Mouse (Mus musculus): ENCODE measurements around the gene Thbd. TPM values are rescaled to one million over a fixed set of nuclear protein-coding genes. Genes with fewer than 3 reads are reported as not detected.

The Thbd gene
- polyA plus RNA-seq, 1 experiment from 2014 or later, result 7.3 TPM

DNA sequence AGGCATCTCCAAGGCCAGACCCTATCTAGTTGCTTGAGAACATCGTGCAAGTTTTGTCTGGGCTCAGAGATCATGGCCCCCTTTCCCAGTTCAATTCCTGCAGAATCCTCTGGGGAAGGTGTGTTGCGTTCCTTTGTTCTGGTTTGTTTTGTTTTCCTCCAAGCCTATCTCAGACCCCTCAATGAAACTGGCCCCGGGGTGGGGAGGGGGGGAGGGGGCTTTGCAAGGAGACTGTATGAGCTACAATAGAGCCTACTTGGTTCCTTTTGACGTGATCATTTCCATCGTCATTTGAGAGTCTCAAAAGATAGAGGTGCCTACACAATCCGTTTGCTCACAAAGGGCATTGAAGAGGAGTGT is 753 bp upstream of the Thbd start:
- Histone ChIP-seq H3K27me3 (replicated peaks; ENCODE audit: control insufficient read depth, insufficient read depth, low read length) (peaks cover 30% of the 10 kb centered on the region), H3K4me3 (replicated peaks; ENCODE audit: low read length) (no peak overlapping the region), H3K9ac (replicated peaks; ENCODE audit: low read depth, low read length) (no peak overlapping the region), H3K27ac (ENCODE audit: low read length) (no peak overlapping the region), H3K9me3 (ENCODE audit: control insufficient read depth, low read length) (no peaks in the 10 kb centered on the region), H3K4me1 (replicated peaks; ENCODE audit: control insufficient read depth, insufficient read depth, low read length) (peaks cover 23% of the 10 kb centered on the region), H3K4me2 (ENCODE audit: low read length) (no peak overlapping the region), H3K36me3 (ENCODE audit: control insufficient read depth, insufficient read depth) (no peaks in the 10 kb centered on the region)
- 0 out of 2 replicates have a peak, but pooled peaks have one; percentile 1 for ATAC-seq
- WGBS, result 5% methylated on average over 6 of the region's 6 CpGs

DNA sequence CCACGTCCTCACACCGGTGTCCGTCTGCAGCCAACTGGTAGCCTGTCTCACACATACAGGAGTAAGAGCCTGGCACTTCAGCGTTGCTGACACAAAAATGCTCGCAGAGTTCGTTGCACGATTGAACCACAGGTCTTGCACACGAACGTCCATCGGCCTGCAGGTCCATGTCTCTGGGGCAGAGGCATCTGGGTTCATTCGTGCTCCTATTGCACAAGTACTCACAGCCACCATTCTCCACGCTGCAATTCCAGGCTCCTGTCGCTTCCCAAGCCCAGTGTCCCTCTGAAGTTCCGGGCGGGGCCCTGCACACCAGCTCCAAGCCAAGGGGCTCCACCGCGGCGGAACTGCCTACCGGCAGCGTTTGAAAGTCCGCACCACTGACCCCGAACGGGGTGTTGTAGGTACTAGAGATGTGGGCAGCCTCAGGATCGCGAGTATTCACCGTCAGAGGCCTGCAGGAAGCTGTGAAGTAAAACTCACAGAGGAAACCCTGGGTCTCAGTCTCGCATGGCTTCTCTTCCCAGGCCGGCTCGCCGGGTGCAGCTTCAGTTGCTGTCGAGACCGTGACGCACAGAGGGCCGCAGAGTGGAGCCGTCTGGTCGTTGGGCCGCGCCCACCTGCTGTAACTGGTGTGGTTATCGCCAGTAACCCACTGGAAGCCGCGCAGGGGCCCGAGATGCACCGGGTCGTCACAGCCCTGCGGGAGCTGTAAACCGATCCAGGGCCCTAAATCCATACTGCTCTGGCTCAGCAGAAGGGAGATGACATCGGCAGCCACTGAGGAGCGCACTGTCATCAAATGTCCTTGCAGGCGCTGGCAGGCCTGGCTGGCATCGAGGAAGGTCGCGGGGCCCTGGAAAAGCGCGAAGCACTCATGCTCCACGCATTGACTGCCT is 768 bp downstream of the Thbd start:
- Histone ChIP-seq H3K27ac (ENCODE audit: low read length) (no peak overlapping the region), H3K9ac (replicated peaks; ENCODE audit: low read depth, low read length) (peak overlapping the region; percentile 30), H3K4me2 (ENCODE audit: low read length) (peak overlapping the region; percentile 49), H3K4me3 (replicated peaks; ENCODE audit: low read length) (peak overlapping the region; percentile 38), H3K4me1 (replicated peaks; ENCODE audit: control insufficient read depth, insufficient read depth, low read length) (peaks cover 23% of the 10 kb centered on the region), H3K36me3 (ENCODE audit: control insufficient read depth, insufficient read depth) (no peaks in the 10 kb centered on the region), H3K27me3 (replicated peaks; ENCODE audit: control insufficient read depth, insufficient read depth, low read length) (peaks cover 30% of the 10 kb centered on the region), H3K9me3 (ENCODE audit: control insufficient read depth, low read length) (no peaks in the 10 kb centered on the region)
- ATAC-seq, result peak; percentile 39
- WGBS, result 4% methylated on average over 55 of the region's 55 CpGs

DNA sequence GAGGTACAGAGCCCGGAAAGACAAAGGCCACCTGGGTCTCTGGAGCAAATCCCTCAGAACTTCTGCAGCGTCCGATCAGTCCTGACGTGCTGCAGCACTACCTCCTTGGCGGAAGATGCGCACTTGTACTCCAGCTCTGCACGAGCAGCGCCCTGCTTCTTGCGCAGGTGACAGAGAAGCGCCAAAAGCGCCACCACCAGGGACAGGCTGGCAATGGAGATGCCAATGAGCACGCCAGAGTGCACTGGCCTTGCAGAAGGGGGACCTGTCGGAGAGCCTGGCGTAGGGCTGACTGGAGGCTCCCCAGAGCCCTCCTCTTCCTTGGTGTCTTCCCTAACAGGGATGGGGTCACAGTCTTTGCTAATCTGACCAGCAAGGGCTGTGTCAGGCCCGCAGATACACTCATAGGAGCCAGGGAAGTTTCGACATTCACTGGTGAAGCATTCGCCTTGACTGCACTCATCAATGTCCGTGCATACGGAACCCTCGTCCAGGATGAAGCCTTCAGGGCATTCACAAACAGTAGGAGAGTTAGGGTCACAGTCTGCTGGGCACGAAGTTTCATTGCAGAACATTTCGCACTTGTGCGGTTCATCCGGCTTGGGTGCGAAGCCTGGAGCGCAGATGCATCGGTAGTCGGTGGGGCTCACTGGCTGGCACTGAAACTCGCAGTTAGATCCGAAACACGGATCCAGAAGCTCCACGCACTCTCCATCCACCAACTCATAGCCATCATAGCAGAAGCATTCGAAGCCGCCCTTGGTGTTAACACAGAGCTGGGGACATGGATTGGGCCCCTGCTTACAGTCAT is 1.6 kb downstream of the Thbd start:
- peaks cover 30% of the 10 kb centered on the region for H3K27me3 ChIP-seq (replicated peaks; ENCODE audit: control insufficient read depth, insufficient read depth, low read length)
- ATAC-seq, result peak; percentile 17; the same call in 1 of the 2 replicates
- H3K27ac ChIP-seq (ENCODE audit: low read length), result no peak overlapping the region
- H3K4me2 ChIP-seq (ENCODE audit: low read length), result peak overlapping the region; percentile 49
- H3K9me3 ChIP-seq (ENCODE audit: control insufficient read depth, low read length), result no peaks in the 10 kb centered on the region
- H3K36me3 ChIP-seq (ENCODE audit: control insufficient read depth, insufficient read depth), result no peaks in the 10 kb centered on the region
- H3K4me3 ChIP-seq (replicated peaks; ENCODE audit: low read length), result peak overlapping the region; percentile 38
- WGBS, result 11% methylated on average over 34 of the region's 34 CpGs
- no peak overlapping the region for H3K9ac ChIP-seq (replicated peaks; ENCODE audit: low read depth, low read length)
- peaks cover 23% of the 10 kb centered on the region for H3K4me1 ChIP-seq (replicated peaks; ENCODE audit: control insufficient read depth, insufficient read depth, low read length)

DNA sequence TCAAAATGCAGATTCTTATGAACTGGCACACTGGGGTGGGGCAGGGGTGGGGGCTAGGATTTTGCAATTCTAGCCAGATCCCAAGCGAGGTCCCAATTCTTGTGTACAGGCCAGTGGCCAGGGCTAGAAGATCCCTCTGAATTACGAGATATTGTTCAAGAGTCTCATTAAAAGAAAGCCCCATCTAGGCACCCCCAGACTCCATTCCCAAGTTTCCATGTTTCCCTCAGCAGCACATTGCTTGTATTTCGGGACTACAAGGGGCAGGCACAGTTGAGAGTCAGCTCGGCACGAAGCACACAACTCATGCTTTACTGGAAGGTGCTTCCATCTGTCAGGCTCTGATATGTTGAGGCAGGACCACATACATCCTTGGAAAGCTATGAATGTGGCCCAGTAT is 3.1 kb downstream of the Thbd start:
- Histone ChIP-seq H3K4me1 (replicated peaks; ENCODE audit: control insufficient read depth, insufficient read depth, low read length) (peaks cover 23% of the 10 kb centered on the region), H3K27me3 (replicated peaks; ENCODE audit: control insufficient read depth, insufficient read depth, low read length) (peaks cover 30% of the 10 kb centered on the region), H3K4me3 (replicated peaks; ENCODE audit: low read length) (no peak overlapping the region), H3K27ac (ENCODE audit: low read length) (no peak overlapping the region), H3K9me3 (ENCODE audit: control insufficient read depth, low read length) (no peaks in the 10 kb centered on the region), H3K4me2 (ENCODE audit: low read length) (no peak overlapping the region), H3K36me3 (ENCODE audit: control insufficient read depth, insufficient read depth) (no peaks in the 10 kb centered on the region), H3K9ac (replicated peaks; ENCODE audit: low read depth, low read length) (no peak overlapping the region)
- 77% methylated on average over 5 of the region's 5 CpGs for WGBS
- ATAC-seq, result no peak

DNA sequence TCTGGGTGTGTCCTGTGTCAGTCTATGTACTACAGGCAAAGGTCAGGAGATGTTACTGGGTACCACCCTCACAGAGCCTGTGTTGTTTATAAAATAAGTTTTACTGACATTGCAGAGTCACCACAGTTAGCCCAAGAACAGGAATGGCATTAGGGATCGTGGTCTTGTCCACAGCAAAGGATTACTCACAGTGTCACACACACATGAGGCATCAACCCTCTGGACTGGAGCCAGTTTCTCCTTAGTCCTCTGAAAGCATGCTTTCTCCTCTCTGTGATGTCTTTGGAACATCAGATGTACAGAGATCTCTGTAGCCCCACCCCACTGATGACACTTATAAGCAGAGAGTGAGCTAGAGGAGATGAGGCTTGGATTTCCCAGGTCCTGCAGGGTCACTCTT is 5.8 kb downstream of the Thbd start:
- H3K27ac ChIP-seq (ENCODE audit: low read length), result no peak overlapping the region
- H3K9ac ChIP-seq (replicated peaks; ENCODE audit: low read depth, low read length), result no peak overlapping the region
- H3K27me3 ChIP-seq (replicated peaks; ENCODE audit: control insufficient read depth, insufficient read depth, low read length), result peaks cover 17% of the 10 kb centered on the region
- H3K36me3 ChIP-seq (ENCODE audit: control insufficient read depth, insufficient read depth), result no peaks in the 10 kb centered on the region
- no peaks in the 10 kb centered on the region for H3K9me3 ChIP-seq (ENCODE audit: control insufficient read depth, low read length)
- 83% methylated on average over 1 of the region's 1 CpGs for WGBS
- no peak for ATAC-seq
- peaks cover 13% of the 10 kb centered on the region for H3K4me1 ChIP-seq (replicated peaks; ENCODE audit: control insufficient read depth, insufficient read depth, low read length)
- H3K4me2 ChIP-seq (ENCODE audit: low read length), result no peak overlapping the region
- H3K4me3 ChIP-seq (replicated peaks; ENCODE audit: low read length), result no peak overlapping the region

DNA sequence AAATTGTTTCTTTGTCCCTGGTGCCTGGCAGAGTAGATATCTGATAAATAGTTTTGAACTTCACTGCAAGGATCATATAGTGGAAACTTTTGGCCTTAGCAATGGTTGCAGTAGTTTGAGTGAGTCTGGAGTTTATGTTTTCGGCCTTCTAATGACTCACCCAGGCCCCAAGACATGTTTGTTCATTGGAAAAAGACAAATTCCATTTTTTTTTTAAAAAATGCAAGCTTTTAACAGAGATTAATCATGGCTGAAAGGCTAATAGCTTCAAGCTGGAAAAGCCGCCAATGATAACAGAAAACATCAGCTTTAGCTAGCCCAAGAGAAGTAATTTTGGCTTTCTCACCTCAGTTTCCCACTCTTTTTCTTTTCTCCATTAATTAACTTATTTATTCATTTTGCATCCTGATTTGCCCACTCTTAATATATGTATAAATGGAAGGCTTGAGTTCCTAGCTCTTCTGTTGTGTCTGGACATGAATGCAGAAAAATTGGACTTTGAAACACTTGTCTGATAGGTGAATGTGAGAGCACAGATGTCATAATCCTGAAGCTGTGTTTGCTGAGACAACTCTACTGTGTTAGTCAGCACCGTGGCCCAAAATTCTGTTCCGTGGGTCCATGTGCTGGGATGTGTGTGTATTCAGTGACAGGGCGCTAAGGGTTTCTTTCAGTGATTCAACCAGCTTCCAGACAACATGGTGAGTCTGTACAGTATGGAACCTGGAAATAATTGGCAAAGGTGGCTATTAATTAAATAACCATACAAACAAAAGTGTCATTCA is 8.9 kb downstream of the Thbd start:
- Histone ChIP-seq H3K4me2 (ENCODE audit: low read length) (no peak overlapping the region), H3K36me3 (ENCODE audit: control insufficient read depth, insufficient read depth) (no peaks in the 10 kb centered on the region), H3K27ac (ENCODE audit: low read length) (no peak overlapping the region), H3K4me3 (replicated peaks; ENCODE audit: low read length) (no peak overlapping the region), H3K9ac (replicated peaks; ENCODE audit: low read depth, low read length) (no peak overlapping the region), H3K9me3 (ENCODE audit: control insufficient read depth, low read length) (no peaks in the 10 kb centered on the region), H3K4me1 (replicated peaks; ENCODE audit: control insufficient read depth, insufficient read depth, low read length) (peaks cover 5% of the 10 kb centered on the region), H3K27me3 (replicated peaks; ENCODE audit: control insufficient read depth, insufficient read depth, low read length) (peaks cover 12% of the 10 kb centered on the region)
- ATAC-seq, result no peak
- WGBS, result 87% methylated on average over 5 of the region's 5 CpGs

DNA sequence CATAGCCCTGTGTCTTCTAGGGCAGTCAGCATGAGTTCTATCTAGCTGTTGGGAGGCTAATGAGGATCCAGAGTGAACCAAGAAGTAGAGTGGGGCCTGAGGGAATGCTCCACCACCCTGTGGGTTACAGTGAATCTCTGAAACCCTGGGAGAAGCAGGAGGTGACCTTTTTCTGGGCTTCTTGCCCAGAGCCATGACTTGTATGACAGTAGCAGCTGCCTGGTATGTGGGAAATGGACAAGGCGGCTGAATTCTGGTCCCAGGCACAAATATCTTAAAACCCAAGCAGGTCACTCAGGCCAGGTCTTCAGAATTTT is 10.2 kb downstream of the Thbd start:
- Histone ChIP-seq H3K27me3 (replicated peaks; ENCODE audit: control insufficient read depth, insufficient read depth, low read length) (peaks cover 12% of the 10 kb centered on the region), H3K4me1 (replicated peaks; ENCODE audit: control insufficient read depth, insufficient read depth, low read length) (peaks cover 5% of the 10 kb centered on the region), H3K4me3 (replicated peaks; ENCODE audit: low read length) (no peak overlapping the region), H3K36me3 (ENCODE audit: control insufficient read depth, insufficient read depth) (no peaks in the 10 kb centered on the region), H3K27ac (ENCODE audit: low read length) (no peak overlapping the region), H3K9me3 (ENCODE audit: control insufficient read depth, low read length) (no peaks in the 10 kb centered on the region), H3K4me2 (ENCODE audit: low read length) (no peak overlapping the region), H3K9ac (replicated peaks; ENCODE audit: low read depth, low read length) (no peak overlapping the region)
- ATAC-seq, result no peak
- 88% methylated on average over 1 of the region's 1 CpGs for WGBS

DNA sequence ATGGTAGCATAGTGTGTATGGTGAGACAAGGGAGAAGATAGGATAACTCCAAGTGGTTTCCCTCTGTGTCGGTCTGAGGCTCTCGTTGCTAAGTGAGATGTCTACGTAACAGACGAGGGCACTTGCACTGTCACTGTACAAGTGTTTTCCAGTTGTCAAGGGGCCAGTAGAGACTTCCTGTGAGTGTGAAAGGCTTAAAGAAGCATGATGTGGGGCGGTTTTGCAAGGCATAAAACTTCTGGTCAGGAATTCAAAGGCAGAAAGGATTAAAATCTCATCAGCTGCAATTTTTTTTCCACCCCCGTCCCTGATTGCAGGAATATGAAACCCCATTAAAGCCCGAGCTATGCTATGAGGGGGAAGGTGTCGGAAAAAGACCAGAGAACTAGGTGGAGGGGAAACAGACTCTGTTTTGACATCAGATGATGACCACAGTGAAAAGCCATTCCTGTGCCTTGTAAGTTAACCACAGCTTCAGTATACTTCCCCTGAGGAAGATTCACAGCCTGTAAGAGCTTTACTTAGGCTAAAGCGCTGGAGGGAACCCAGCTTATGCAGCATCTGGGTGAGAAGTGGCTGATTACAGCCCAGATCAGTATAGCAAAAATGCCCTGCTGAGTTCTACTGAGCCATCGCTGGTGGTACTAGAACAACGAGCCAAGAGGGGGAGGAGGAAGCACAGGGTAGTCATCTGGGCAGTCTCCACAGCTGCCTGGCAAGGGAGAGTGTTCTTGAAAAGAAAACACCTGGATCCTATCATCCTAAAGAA is 10.8 kb downstream of the Thbd start:
- Histone ChIP-seq H3K27ac (ENCODE audit: low read length) (no peak overlapping the region), H3K27me3 (replicated peaks; ENCODE audit: control insufficient read depth, insufficient read depth, low read length) (peaks cover 14% of the 10 kb centered on the region), H3K36me3 (ENCODE audit: control insufficient read depth, insufficient read depth) (no peaks in the 10 kb centered on the region), H3K4me1 (replicated peaks; ENCODE audit: control insufficient read depth, insufficient read depth, low read length) (peaks cover 5% of the 10 kb centered on the region), H3K9ac (replicated peaks; ENCODE audit: low read depth, low read length) (no peak overlapping the region), H3K4me2 (ENCODE audit: low read length) (no peak overlapping the region), H3K4me3 (replicated peaks; ENCODE audit: low read length) (no peak overlapping the region), H3K9me3 (ENCODE audit: control insufficient read depth, low read length) (no peaks in the 10 kb centered on the region)
- no peak for ATAC-seq
- 80% methylated on average over 11 of the region's 11 CpGs for WGBS

All from forebrain, embryonic 16.5 days (tissue).